Mouse (Mus musculus): Measurements from ENCODE around the gene Ykt6. TPM values are rescaled to one million over a fixed set of nuclear protein-coding genes. Genes with fewer than 3 reads are reported as not detected.

The Ykt6 gene
- total and polyA plus RNA-seq, 2 experiments from 2014 or later, result 101 to 181 TPM

GRCm38 (mm10) chr11:5948546-5949250, 6.8 kb upstream of the Ykt6 start:
- 59% methylated on average over 9 of the region's 10 CpGs for WGBS
- no peaks in the 10 kb centered on the region for H3K4me1 ChIP-seq (ENCODE audit: insufficient read depth)
- H3K9me3 ChIP-seq (ENCODE audit: low read length), result no peaks in the 10 kb centered on the region
- H3K4me3 ChIP-seq (ENCODE audit: low read depth, low read length), result no peak overlapping the region
- no peaks in the 10 kb centered on the region for H3K36me3 ChIP-seq (ENCODE audit: insufficient read depth)
- ATAC-seq, result no peak; the same call in 1 of the 2 replicates
- no peak overlapping the region for H3K27ac ChIP-seq (ENCODE audit: low read depth, low read length)
- H3K9ac ChIP-seq, result peak overlapping the region; percentile 7; the same call in 1 of the 2 replicates
- H3K27me3 ChIP-seq (ENCODE audit: insufficient read depth, low read length), result no peaks in the 10 kb centered on the region
- TF ChIP-seq CTCF (IDR thresholded peaks at IDR 0.05; ENCODE audit: low read depth), result no peak
- no peak for DNase-seq
- no peak overlapping the region for H3K4me2 ChIP-seq (ENCODE audit: low read depth)

- H3K9ac ChIP-seq, result no peak within 1 kb of the TSS
- WGBS, result 47% methylated on average over 8 of the region's 8 CpGs
- H3K27me3 ChIP-seq (ENCODE audit: insufficient read depth, low read length), result no peaks in the 10 kb centered on the region
- H3K4me1 ChIP-seq (ENCODE audit: insufficient read depth), result no peaks in the 10 kb centered on the region
- no peaks in the 10 kb centered on the region for H3K9me3 ChIP-seq (ENCODE audit: low read length)
- TF ChIP-seq CTCF (IDR thresholded peaks at IDR 0.05; ENCODE audit: low read depth), result no peak
- H3K4me2 ChIP-seq (ENCODE audit: low read depth), result no peak within 1 kb of the TSS
- no peak within 1 kb of the TSS for H3K4me3 ChIP-seq (ENCODE audit: low read depth, low read length)
- DNase-seq (no peak), ATAC-seq (peak; percentile 64)
- no peaks in the 10 kb centered on the region for H3K36me3 ChIP-seq (ENCODE audit: insufficient read depth)
- no peak within 1 kb of the TSS for H3K27ac ChIP-seq (ENCODE audit: low read depth, low read length)
Measured at GRCm38 (mm10) chr11:5949586-5950352, 5.7 kb upstream of the Ykt6 start, which contains the start of gene Gck. Gene Gck, minus strand, starts transcription at chr11:5950081.

GRCm38 (mm10) chr11:5952501-5952900, 3.0 kb upstream of the Ykt6 start:
- Histone ChIP-seq H3K4me2 (ENCODE audit: low read depth) (no peak overlapping the region), H3K4me3 (ENCODE audit: low read depth, low read length) (no peak overlapping the region), H3K4me1 (ENCODE audit: insufficient read depth) (no peaks in the 10 kb centered on the region; the same call in 1 of the 2 replicates), H3K27me3 (ENCODE audit: insufficient read depth, low read length) (no peaks in the 10 kb centered on the region), H3K36me3 (ENCODE audit: insufficient read depth) (no peaks in the 10 kb centered on the region), H3K27ac (ENCODE audit: low read depth, low read length) (no peak overlapping the region), H3K9ac (no peak overlapping the region), H3K9me3 (ENCODE audit: low read length) (no peaks in the 10 kb centered on the region)
- no peak for TF ChIP-seq CTCF (IDR thresholded peaks at IDR 0.05; ENCODE audit: low read depth)
- DNase-seq (no peak), ATAC-seq (no peak)
- WGBS, result 91% methylated on average over 5 of the region's 5 CpGs

GRCm38 (mm10) chr11:5953130-5953765, 2.2 kb upstream of the Ykt6 start:
- no peaks in the 10 kb centered on the region; the same call in 1 of the 2 replicates for H3K4me1 ChIP-seq (ENCODE audit: insufficient read depth)
- 32% methylated on average over 8 of the region's 8 CpGs for WGBS
- DNase-seq, result peak; percentile 42

GRCm38 (mm10) chr11:5954435-5954834, 1.1 kb upstream of the Ykt6 start:
- no peak for TF ChIP-seq CTCF (IDR thresholded peaks at IDR 0.05; ENCODE audit: low read depth)
- H3K4me1 ChIP-seq (ENCODE audit: insufficient read depth), result peaks cover 3% of the 10 kb centered on the region; the same call in 1 of the 2 replicates
- no peak overlapping the region for H3K4me3 ChIP-seq (ENCODE audit: low read depth, low read length)
- H3K36me3 ChIP-seq (ENCODE audit: insufficient read depth), result peaks cover 3% of the 10 kb centered on the region; the same call in 1 of the 2 replicates
- H3K27ac ChIP-seq (ENCODE audit: low read depth, low read length), result no peak overlapping the region
- H3K9ac ChIP-seq, result no peak overlapping the region
- H3K4me2 ChIP-seq (ENCODE audit: low read depth), result no peak overlapping the region
- DNase-seq, result no peak
- 83% methylated on average over 5 of the region's 5 CpGs for WGBS
- H3K27me3 ChIP-seq (ENCODE audit: insufficient read depth, low read length), result no peaks in the 10 kb centered on the region
- ATAC-seq, result no peak
- H3K9me3 ChIP-seq (ENCODE audit: low read length), result no peaks in the 10 kb centered on the region

More at GRCm38 (mm10) chr11:5953130-5953765, 2.2 kb upstream of the Ykt6 start:
- Histone ChIP-seq H3K36me3 (ENCODE audit: insufficient read depth) (no peaks in the 10 kb centered on the region), H3K27ac (ENCODE audit: low read depth, low read length) (no peak overlapping the region), H3K9ac (no peak overlapping the region), H3K4me2 (ENCODE audit: low read depth) (no peak overlapping the region), H3K4me3 (ENCODE audit: low read depth, low read length) (no peak overlapping the region), H3K27me3 (ENCODE audit: insufficient read depth, low read length) (no peaks in the 10 kb centered on the region), H3K9me3 (ENCODE audit: low read length) (no peaks in the 10 kb centered on the region)
- TF ChIP-seq CTCF (IDR thresholded peaks at IDR 0.05; ENCODE audit: low read depth), result peak; percentile 42
- ATAC-seq, result no peak

- peaks cover 3% of the 10 kb centered on the region; the same call in 1 of the 2 replicates for H3K4me1 ChIP-seq (ENCODE audit: insufficient read depth)
- no peaks in the 10 kb centered on the region for H3K27me3 ChIP-seq (ENCODE audit: insufficient read depth, low read length)
- DNase-seq (no peak), ATAC-seq (peak; percentile 77)
- peak overlapping the region; percentile 82 for H3K4me3 ChIP-seq (ENCODE audit: low read depth, low read length)
- H3K36me3 ChIP-seq (ENCODE audit: insufficient read depth), result peaks cover 5% of the 10 kb centered on the region
- peak overlapping the region; percentile 74 for H3K4me2 ChIP-seq (ENCODE audit: low read depth)
- H3K27ac ChIP-seq (ENCODE audit: low read depth, low read length), result peak overlapping the region; percentile 91
- 7% methylated on average over 7 of the region's 7 CpGs for WGBS
- H3K9me3 ChIP-seq (ENCODE audit: low read length), result no peaks in the 10 kb centered on the region
- TF ChIP-seq CTCF (IDR thresholded peaks at IDR 0.05; ENCODE audit: low read depth), result peak; percentile 53
- H3K9ac ChIP-seq, result peak overlapping the region; percentile 93
Measured at GRCm38 (mm10) chr11:5954965-5955504, 458 bp upstream of the Ykt6 start.
